Mouse (Mus musculus): Measurements from ENCODE around the gene Gm20662. TPM values are rescaled to one million over a fixed set of nuclear protein-coding genes. Genes with fewer than 3 reads are reported as not detected.

Gene Gm20662
- polyA plus RNA-seq, 1 experiment from 2014 or later, result 0.90 TPM

DNA sequence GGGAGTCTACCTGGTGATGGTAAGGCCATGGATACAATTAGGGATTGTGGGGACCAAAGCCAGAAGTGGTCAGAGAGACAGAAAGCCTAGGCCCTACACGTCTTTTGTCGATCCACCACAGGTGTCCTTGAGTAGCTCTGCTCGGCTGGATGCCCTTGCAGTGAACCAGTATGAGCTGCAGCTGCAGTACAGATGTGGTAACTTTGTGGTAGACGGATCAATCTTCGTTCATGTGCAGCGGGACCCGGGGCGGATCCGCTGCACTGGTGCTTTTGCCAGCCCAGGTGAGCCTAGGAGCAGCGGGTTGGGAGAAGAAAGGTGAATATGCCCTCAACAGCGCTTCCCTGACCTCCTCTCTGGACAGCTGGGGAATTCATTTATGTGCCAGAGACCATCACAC, 3.1 kb upstream of the Gm20662 start:
- no peak for ATAC-seq (replicated peaks; ENCODE audit: insufficient number of reproducible peaks, low FRiP score, low TSS enrichment)
- 84% methylated on average over 11 of the region's 11 CpGs for WGBS (ENCODE audit: insufficient replicate concordance)

GRCm38 (mm10) chr9:107994464-107994863, 1.7 kb upstream of the Gm20662 start:
- no peaks in the 10 kb centered on the region for H3K27me3 ChIP-seq (ENCODE audit: control insufficient read depth, insufficient read depth, low read length)
- ATAC-seq (replicated peaks; ENCODE audit: insufficient number of reproducible peaks, low FRiP score, low TSS enrichment), result no peak
- no peak overlapping the region for H3K4me3 ChIP-seq (ENCODE audit: low read depth, low read length)
- H3K9ac ChIP-seq (ENCODE audit: low read depth, low read length), result no peak overlapping the region
- H3K27ac ChIP-seq (ENCODE audit: low read depth, low read length), result peak overlapping the region; percentile 17; the same call in 1 of the 2 replicates
- WGBS (ENCODE audit: insufficient replicate concordance), result 21% methylated on average over 2 of the region's 2 CpGs
- no peaks in the 10 kb centered on the region for H3K9me3 ChIP-seq (replicated peaks; ENCODE audit: control insufficient read depth, low read length)
- H3K4me1 ChIP-seq (ENCODE audit: control insufficient read depth, insufficient read depth, low read length), result peaks cover 6% of the 10 kb centered on the region
- no peak overlapping the region for H3K4me2 ChIP-seq
- no peaks in the 10 kb centered on the region for H3K36me3 ChIP-seq (ENCODE audit: control insufficient read depth, insufficient read depth, low read length)

More for the DNA sequence above, 3.1 kb upstream of the Gm20662 start:
- H3K4me1 ChIP-seq (ENCODE audit: control insufficient read depth, insufficient read depth, low read length), result peaks cover 6% of the 10 kb centered on the region
- H3K4me3 ChIP-seq (ENCODE audit: low read depth, low read length), result no peak overlapping the region
- H3K9ac ChIP-seq (ENCODE audit: low read depth, low read length), result no peak overlapping the region
- no peaks in the 10 kb centered on the region for H3K27me3 ChIP-seq (ENCODE audit: control insufficient read depth, insufficient read depth, low read length)
- H3K36me3 ChIP-seq (ENCODE audit: control insufficient read depth, insufficient read depth, low read length), result no peaks in the 10 kb centered on the region
- no peak overlapping the region for H3K27ac ChIP-seq (ENCODE audit: low read depth, low read length)
- H3K9me3 ChIP-seq (replicated peaks; ENCODE audit: control insufficient read depth, low read length), result no peaks in the 10 kb centered on the region
- no peak overlapping the region for H3K4me2 ChIP-seq

GRCm38 (mm10) chr9:107995513-107995912, 636 bp upstream of the Gm20662 start:
- 93% methylated on average over 21 of the region's 21 CpGs for WGBS (ENCODE audit: insufficient replicate concordance)
- Histone ChIP-seq H3K4me3 (ENCODE audit: low read depth, low read length) (no peak overlapping the region), H3K27me3 (ENCODE audit: control insufficient read depth, insufficient read depth, low read length) (no peaks in the 10 kb centered on the region), H3K27ac (ENCODE audit: low read depth, low read length) (no peak overlapping the region), H3K9ac (ENCODE audit: low read depth, low read length) (no peak overlapping the region), H3K4me1 (ENCODE audit: control insufficient read depth, insufficient read depth, low read length) (peaks cover 6% of the 10 kb centered on the region), H3K36me3 (ENCODE audit: control insufficient read depth, insufficient read depth, low read length) (no peaks in the 10 kb centered on the region), H3K4me2 (no peak overlapping the region), H3K9me3 (replicated peaks; ENCODE audit: control insufficient read depth, low read length) (no peaks in the 10 kb centered on the region)
- ATAC-seq (replicated peaks; ENCODE audit: insufficient number of reproducible peaks, low FRiP score, low TSS enrichment), result no peak

GRCm38 (mm10) chr9:108001922-108002770, 6.0 kb downstream of the Gm20662 start, which contains the start of gene Ip6k1:
Ip6k1 (plus strand) TSS chr9:108002501.
- Histone ChIP-seq H3K27me3 (ENCODE audit: control insufficient read depth, insufficient read depth, low read length) (no peaks in the 10 kb centered on the region), H3K4me2 (peak within 1 kb of the TSS; percentile 95), H3K4me1 (ENCODE audit: control insufficient read depth, insufficient read depth, low read length) (peaks cover 21% of the 10 kb centered on the region), H3K4me3 (ENCODE audit: low read depth, low read length) (peak within 1 kb of the TSS; percentile 98), H3K9me3 (replicated peaks; ENCODE audit: control insufficient read depth, low read length) (no peaks in the 10 kb centered on the region), H3K27ac (ENCODE audit: low read depth, low read length) (peak within 1 kb of the TSS; percentile 93), H3K36me3 (ENCODE audit: control insufficient read depth, insufficient read depth, low read length) (no peaks in the 10 kb centered on the region), H3K9ac (ENCODE audit: low read depth, low read length) (peak within 1 kb of the TSS; percentile 97)
- peak; percentile 97 for ATAC-seq (replicated peaks; ENCODE audit: insufficient number of reproducible peaks, low FRiP score, low TSS enrichment)
- under 1% methylated on average over 50 of the region's 51 CpGs for WGBS (ENCODE audit: insufficient replicate concordance)

DNA sequence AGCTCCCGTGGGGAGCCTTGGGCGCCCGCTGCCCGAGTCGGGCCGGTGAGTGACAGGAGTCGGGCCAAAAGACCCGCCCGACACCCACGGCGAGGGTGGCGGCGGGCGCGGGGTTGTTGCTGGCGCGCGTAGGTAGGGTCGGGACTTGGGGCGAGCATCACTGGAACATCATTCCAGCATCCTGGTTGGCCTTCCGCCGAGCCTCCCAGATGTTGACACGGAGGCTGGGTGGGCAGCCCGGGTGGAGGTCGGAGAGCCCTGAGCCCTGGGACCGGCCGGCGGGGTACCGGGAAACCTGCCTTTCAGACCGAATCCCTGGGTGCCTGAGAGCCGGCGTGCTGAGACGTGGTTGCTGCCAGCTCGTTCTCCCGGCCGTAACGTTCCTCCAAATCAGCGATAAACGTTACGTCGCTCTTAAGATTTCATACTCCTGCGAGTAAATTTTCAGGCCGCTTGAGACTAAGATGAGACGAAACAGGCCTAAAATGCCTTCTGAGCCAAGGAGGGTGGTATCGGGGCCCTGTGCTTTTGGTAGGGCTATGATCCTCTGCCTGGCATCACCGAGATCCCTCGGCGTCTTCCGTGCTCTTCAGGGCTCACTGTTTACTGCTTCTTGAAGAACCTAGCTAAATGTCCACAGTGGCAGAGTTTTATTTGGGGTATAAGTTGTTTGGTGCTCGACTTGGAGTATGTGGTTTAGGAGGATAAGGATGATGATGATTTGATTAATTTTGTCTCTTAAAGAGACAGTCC, 6.8 kb downstream of the Gm20662 start:
- H3K27ac ChIP-seq (ENCODE audit: low read depth, low read length), result peak overlapping the region; percentile 93
- no peaks in the 10 kb centered on the region for H3K27me3 ChIP-seq (ENCODE audit: control insufficient read depth, insufficient read depth, low read length)
- no peaks in the 10 kb centered on the region for H3K36me3 ChIP-seq (ENCODE audit: control insufficient read depth, insufficient read depth, low read length)
- peak overlapping the region; percentile 98 for H3K4me3 ChIP-seq (ENCODE audit: low read depth, low read length)
- peak overlapping the region; percentile 97 for H3K9ac ChIP-seq (ENCODE audit: low read depth, low read length)
- peak; percentile 32 for ATAC-seq (replicated peaks; ENCODE audit: insufficient number of reproducible peaks, low FRiP score, low TSS enrichment)
- peaks cover 21% of the 10 kb centered on the region for H3K4me1 ChIP-seq (ENCODE audit: control insufficient read depth, insufficient read depth, low read length)
- WGBS (ENCODE audit: insufficient replicate concordance), result under 1% methylated on average over 50 of the region's 50 CpGs
- peak overlapping the region; percentile 77 for H3K4me2 ChIP-seq
- no peaks in the 10 kb centered on the region for H3K9me3 ChIP-seq (replicated peaks; ENCODE audit: control insufficient read depth, low read length)

- H3K27ac ChIP-seq (ENCODE audit: low read depth, low read length), result no peak overlapping the region
- H3K9me3 ChIP-seq (replicated peaks; ENCODE audit: control insufficient read depth, low read length), result no peaks in the 10 kb centered on the region
- peak overlapping the region; percentile 97 for H3K9ac ChIP-seq (ENCODE audit: low read depth, low read length)
- ATAC-seq (replicated peaks; ENCODE audit: insufficient number of reproducible peaks, low FRiP score, low TSS enrichment), result no peak
- 33% methylated on average over 8 of the region's 8 CpGs for WGBS (ENCODE audit: insufficient replicate concordance)
- H3K27me3 ChIP-seq (ENCODE audit: control insufficient read depth, insufficient read depth, low read length), result no peaks in the 10 kb centered on the region
- no peaks in the 10 kb centered on the region; the same call in 1 of the 2 replicates for H3K36me3 ChIP-seq (ENCODE audit: control insufficient read depth, insufficient read depth, low read length)
- peaks cover 21% of the 10 kb centered on the region for H3K4me1 ChIP-seq (ENCODE audit: control insufficient read depth, insufficient read depth, low read length)
- peak overlapping the region; percentile 77 for H3K4me2 ChIP-seq
- peak overlapping the region; percentile 98 for H3K4me3 ChIP-seq (ENCODE audit: low read depth, low read length)
Measured at GRCm38 (mm10) chr9:108003531-108003890, 7.4 kb downstream of the Gm20662 start.

GRCm38 (mm10) chr9:108008041-108008440, 11.9 kb downstream of the Gm20662 start:
- Histone ChIP-seq H3K4me3 (ENCODE audit: low read depth, low read length) (no peak overlapping the region), H3K9ac (ENCODE audit: low read depth, low read length) (no peak overlapping the region), H3K9me3 (replicated peaks; ENCODE audit: control insufficient read depth, low read length) (no peaks in the 10 kb centered on the region), H3K27me3 (ENCODE audit: control insufficient read depth, insufficient read depth, low read length) (no peaks in the 10 kb centered on the region), H3K4me1 (ENCODE audit: control insufficient read depth, insufficient read depth, low read length) (peaks cover 18% of the 10 kb centered on the region), H3K4me2 (no peak overlapping the region), H3K27ac (ENCODE audit: low read depth, low read length) (no peak overlapping the region), H3K36me3 (ENCODE audit: control insufficient read depth, insufficient read depth, low read length) (peaks cover 7% of the 10 kb centered on the region)
- WGBS (ENCODE audit: insufficient replicate concordance), result 88% methylated on average over 5 of the region's 5 CpGs
- no peak for ATAC-seq (replicated peaks; ENCODE audit: insufficient number of reproducible peaks, low FRiP score, low TSS enrichment)

GRCm38 (mm10) chr9:108010385-108010784, 14.2 kb downstream of the Gm20662 start:
- H3K27ac ChIP-seq (ENCODE audit: low read depth, low read length), result no peak overlapping the region
- no peak for ATAC-seq (replicated peaks; ENCODE audit: insufficient number of reproducible peaks, low FRiP score, low TSS enrichment)

More at GRCm38 (mm10) chr9:108010385-108010784, 14.2 kb downstream of the Gm20662 start:
- H3K36me3 ChIP-seq (ENCODE audit: control insufficient read depth, insufficient read depth, low read length), result peaks cover 7% of the 10 kb centered on the region
- H3K9ac ChIP-seq (ENCODE audit: low read depth, low read length), result no peak overlapping the region
- H3K4me2 ChIP-seq, result no peak overlapping the region
- no peaks in the 10 kb centered on the region for H3K9me3 ChIP-seq (replicated peaks; ENCODE audit: control insufficient read depth, low read length)
- H3K4me3 ChIP-seq (ENCODE audit: low read depth, low read length), result no peak overlapping the region
- H3K27me3 ChIP-seq (ENCODE audit: control insufficient read depth, insufficient read depth, low read length), result no peaks in the 10 kb centered on the region
- peaks cover under 1% of the 10 kb centered on the region; the same call in 1 of the 2 replicates for H3K4me1 ChIP-seq (ENCODE audit: control insufficient read depth, insufficient read depth, low read length)
